8 mouse cellular contexts compared by ENCODE assay signal in the genomic region with DNA sequence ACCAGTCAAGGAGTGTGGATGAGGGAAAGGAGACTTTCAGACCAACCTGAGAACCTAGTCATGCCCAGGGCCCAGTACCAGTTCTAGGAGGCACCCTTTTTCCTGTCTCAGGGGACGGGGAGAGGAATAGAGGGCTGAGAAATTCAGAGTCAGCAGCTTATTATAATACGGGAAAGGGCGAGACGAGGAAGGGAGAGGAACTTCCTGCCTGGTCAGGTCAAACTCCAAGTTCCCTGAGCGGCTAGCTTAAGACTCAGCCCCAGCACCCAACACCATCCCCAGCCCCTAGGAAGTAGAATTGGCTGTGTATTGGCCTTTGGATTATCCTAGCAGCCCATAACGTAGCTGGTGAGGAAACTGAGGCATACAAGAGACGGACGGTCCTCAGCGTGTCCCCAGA. TPM values are rescaled to one million over a fixed set of nuclear protein-coding genes. Genes with fewer than 3 reads are reported as not detected.
DNase-seq lines count a peak whose midpoint lies in the region; ATAC-seq and TF ChIP-seq lines count a peak whose summit lies in the region.

No protein-coding gene starts in this region.

- no peak for DNase-seq in gastrocnemius, adult 2 months
- DNase-seq in gastrocnemius, adult 18-20 months (ENCODE audit: low spot score), result no peak
- peak; percentile 58 for DNase-seq in kidney, postnatal 0 days (ENCODE audit: low spot score)
- peak; percentile 26 for DNase-seq in lung, postnatal 14 days
- no peak for DNase-seq in frontal cortex, postnatal 14 days (ENCODE audit: low spot score in 2 of 2)
- no peak for DNase-seq in ovary, adult 18-20 months (ENCODE audit: low spot score)
- DNase-seq in cerebellum, adult 9-10 months, result no peak

- peaks cover 34% of the 10 kb centered on the region for H3K4me1 ChIP-seq in embryonic facial prominence, embryonic 15.5 days
- peaks cover 30% of the 10 kb centered on the region for H3K4me1 ChIP-seq in kidney, postnatal 0 days (replicated peaks; ENCODE audit: insufficient read depth, low read length)

- H3K4me2 ChIP-seq in embryonic facial prominence, embryonic 15.5 days (replicated peaks), result peak overlapping the region; percentile 32; the same call in 1 of the 2 replicates
- peak overlapping the region; percentile 54 for H3K4me2 ChIP-seq in kidney, postnatal 0 days (ENCODE audit: low read length)

- intact Hi-C loops in gastrocnemius, adult 2 months (cut with DNase I), result no loop called here

- H3K9ac ChIP-seq in embryonic facial prominence, embryonic 15.5 days, result no peak overlapping the region
- H3K9ac ChIP-seq in kidney, postnatal 0 days (ENCODE audit: low read depth, low read length), result no peak overlapping the region

- no peaks in the 10 kb centered on the region for H3K27me3 ChIP-seq in embryonic facial prominence, embryonic 15.5 days
- H3K27me3 ChIP-seq in kidney, postnatal 0 days (ENCODE audit: insufficient read depth, low read length), result no peaks in the 10 kb centered on the region

- no peak for ATAC-seq in embryonic facial prominence, embryonic 15.5 days (ENCODE audit: insufficient number of reproducible peaks, low FRiP score, low TSS enrichment, low read depth)
- peak; percentile 60 for ATAC-seq in kidney, postnatal 0 days (replicated peaks; ENCODE audit: low FRiP score, low read depth)

- TF ChIP-seq CTCF in gastrocnemius, adult 2 months (IDR thresholded peaks at IDR 0.05), result no peak
- no peak for TF ChIP-seq CTCF in kidney, postnatal 0 days (IDR thresholded peaks at IDR 0.05; ENCODE audit: low read depth)

- H3K9me3 ChIP-seq in embryonic facial prominence, embryonic 15.5 days (replicated peaks), result no peaks in the 10 kb centered on the region
- H3K9me3 ChIP-seq in kidney, postnatal 0 days (replicated peaks; ENCODE audit: low read length), result no peaks in the 10 kb centered on the region

- H3K27ac ChIP-seq in gastrocnemius, adult 2 months, result peak overlapping the region; percentile 75
- H3K27ac ChIP-seq in embryonic facial prominence, embryonic 15.5 days (replicated peaks), result peak overlapping the region; percentile 75
- H3K27ac ChIP-seq in kidney, postnatal 0 days, result peak overlapping the region; percentile 94

- H3K4me3 ChIP-seq in gastrocnemius, adult 2 months, result peak overlapping the region; percentile 65
- H3K4me3 ChIP-seq in embryonic facial prominence, embryonic 15.5 days (replicated peaks), result no peak overlapping the region
- no peak overlapping the region for H3K4me3 ChIP-seq in kidney, postnatal 0 days (replicated peaks; ENCODE audit: low read depth, low read length)

- WGBS in embryonic facial prominence, embryonic 15.5 days, result 70% methylated on average over 9 of the region's 9 CpGs
- WGBS in kidney, postnatal 0 days, result 48% methylated on average over 9 of the region's 9 CpGs

- H3K36me3 ChIP-seq in embryonic facial prominence, embryonic 15.5 days, result 0 out of 2 replicates have a peak, but pooled peaks cover 2% of the 10 kb centered on the region
- H3K36me3 ChIP-seq in kidney, postnatal 0 days (ENCODE audit: insufficient read depth, low read length), result no peaks in the 10 kb centered on the region

RNA-seq across cellular contexts. Expression of gene Calml4, which starts 0.7 kb away (rescaled TPM):
- 1 to 10 TPM in 1 of 2 experiments, under 1 TPM in 1; 0.99 to 1.1 TPM for total RNA-seq in gastrocnemius, adult 2 months (2021)
- 1 to 10 TPM; 1.2 to 1.3 TPM for total RNA-seq in gastrocnemius, adult 18-20 months (2021)
- 13.3 and 16.6 TPM in 2 replicates for polyA plus RNA-seq in embryonic facial prominence, embryonic 15.5 days (2015; fragmentation: Nextera tagmentation; extraction: Ambion mirVana)
- 301 and 303 TPM in 2 replicates for polyA plus RNA-seq in kidney, postnatal 0 days (2015; fragmentation: Nextera tagmentation; extraction: Ambion mirVana)

RNA-seq across cellular contexts. Expression of gene Cln6, which starts 18.6 kb away (rescaled TPM):
- total RNA-seq in gastrocnemius, adult 2 months (2021), result 10 to 100 TPM; 17.5 to 20.7 TPM
- total RNA-seq in gastrocnemius, adult 18-20 months (2021), result 10 to 100 TPM; 18.9 to 20.1 TPM
- 25.1 and 27.1 TPM in 2 replicates for polyA plus RNA-seq in embryonic facial prominence, embryonic 15.5 days (2015; fragmentation: Nextera tagmentation; extraction: Ambion mirVana)
- 26.8 and 26.9 TPM in 2 replicates for polyA plus RNA-seq in kidney, postnatal 0 days (2015; fragmentation: Nextera tagmentation; extraction: Ambion mirVana)

RNA-seq across cellular contexts. Expression of gene Fem1b, which starts 45.5 kb away (rescaled TPM):
- 10 to 100 TPM; 13.6 to 15.8 TPM for total RNA-seq in gastrocnemius, adult 2 months (2021)
- total RNA-seq in gastrocnemius, adult 18-20 months (2021), result 10 to 100 TPM; 11.4 to 12.5 TPM
- polyA plus RNA-seq in embryonic facial prominence, embryonic 15.5 days (2015; fragmentation: Nextera tagmentation; extraction: Ambion mirVana), result 17.7 and 18.1 TPM in 2 replicates
- polyA plus RNA-seq in kidney, postnatal 0 days (2015; fragmentation: Nextera tagmentation; extraction: Ambion mirVana), result 15.1 and 15.4 TPM in 2 replicates

Comparison
In these comparisons a context has a peak if more than half of its experiments do, and no peak if none do; other contexts are left out.
1. DNase-seq: peak in kidney, postnatal 0 days (single experiment) and lung, postnatal 14 days (single experiment); none in gastrocnemius, adult 2 months (single experiment), gastrocnemius, adult 18-20 months (single experiment), frontal cortex, postnatal 14 days (0 of 2), ovary, adult 18-20 months (single experiment) and cerebellum, adult 9-10 months (single experiment).
2. Peak in every context shown above with its lines, with median percentiles within 50 percentile points of each other: H3K27ac ChIP-seq.